Mouse (Mus musculus) embryo, embryonic 10 days (tissue): ENCODE results near the gene Gcnt1.
A peak's percentile ranks its signal among the peaks of the same experiment; 100 is the strongest.

Experiments used
- DNase-seq: peaks from one replicate; pipeline ENCODE4 v3.0.0-alpha.2; 2015; ENCODE audit warnings: low spot score

Gcnt1 gene

DNA sequence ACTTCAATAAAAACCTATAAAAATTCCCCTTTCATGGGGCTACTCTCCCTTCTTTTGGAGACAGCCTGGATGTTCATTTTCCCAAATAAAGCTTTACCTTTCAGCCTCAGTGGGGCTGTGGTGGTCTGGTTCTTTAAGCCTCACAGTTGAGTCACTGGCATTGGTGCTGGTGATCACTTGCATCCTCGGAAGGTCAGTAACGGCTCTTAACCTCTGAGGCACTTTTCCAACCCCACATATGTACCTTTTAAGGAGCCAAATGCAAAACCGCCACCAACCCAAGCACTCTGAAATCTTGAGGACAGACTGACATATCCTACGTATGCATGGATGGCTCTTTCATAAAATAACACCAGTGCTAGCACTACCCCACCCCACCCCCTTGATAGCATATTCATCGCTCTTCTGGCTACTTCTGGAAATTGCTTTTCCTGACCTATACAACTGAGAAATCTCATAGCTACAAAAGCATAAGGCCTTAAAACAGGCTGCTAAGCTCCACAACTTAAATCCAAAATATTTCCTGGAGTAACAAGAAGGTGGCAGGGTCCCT is 48.9 kb downstream of the Gcnt1 start:
- DNase-seq = peak; percentile 7

DNA sequence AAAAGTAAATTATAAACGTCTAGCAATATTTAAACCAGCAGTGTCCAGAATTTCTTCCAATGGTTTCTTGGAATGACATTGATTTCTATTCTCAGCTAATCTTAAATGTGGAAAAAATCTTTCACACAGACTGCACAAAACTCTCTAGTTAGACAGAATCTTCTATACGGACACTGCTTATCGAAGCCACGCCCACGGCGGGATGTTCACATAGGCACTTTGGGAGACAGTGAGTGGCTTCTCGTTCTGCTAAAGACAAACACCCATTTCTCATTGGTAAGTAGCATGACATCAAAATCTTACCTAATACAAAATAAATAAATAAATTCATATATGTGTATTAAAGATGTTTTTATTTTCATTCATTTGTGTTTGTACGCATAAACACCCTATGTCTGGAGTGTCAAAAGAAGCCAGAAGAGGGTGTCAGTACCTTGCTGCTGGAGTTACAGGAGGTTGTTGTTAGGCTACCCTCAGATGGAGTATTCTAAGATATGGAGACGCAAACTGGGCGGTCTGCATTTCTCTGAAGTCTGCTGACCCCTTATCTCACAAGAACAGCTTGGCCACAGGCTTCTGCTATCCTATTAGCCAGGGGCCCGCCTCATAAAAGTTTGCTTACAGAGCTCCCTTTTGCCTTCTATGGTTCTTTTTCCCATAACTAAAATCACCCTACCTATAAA is 49.5 kb downstream of the Gcnt1 start:
- DNase-seq = peak; percentile 28

DNA sequence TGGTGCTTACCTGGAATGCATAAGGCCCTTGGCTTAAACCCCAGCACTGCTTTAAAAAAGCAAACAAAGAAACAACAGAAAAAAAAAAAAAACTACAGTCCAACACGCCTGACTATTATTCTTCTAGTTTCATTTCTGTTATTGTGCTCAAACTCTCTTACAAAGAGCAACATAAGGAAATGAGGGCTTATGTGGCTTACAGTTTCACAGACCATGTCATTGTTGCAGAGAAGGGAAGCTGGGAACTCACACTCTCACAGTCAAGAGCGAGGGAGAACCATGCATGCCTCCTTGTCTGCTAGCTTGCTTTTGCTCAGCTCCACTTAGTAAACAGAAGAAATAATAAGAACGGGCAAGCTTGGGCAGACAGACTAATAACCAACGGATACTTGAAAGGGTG is 52.9 kb downstream of the Gcnt1 start:
- DNase-seq = no peak

DNA sequence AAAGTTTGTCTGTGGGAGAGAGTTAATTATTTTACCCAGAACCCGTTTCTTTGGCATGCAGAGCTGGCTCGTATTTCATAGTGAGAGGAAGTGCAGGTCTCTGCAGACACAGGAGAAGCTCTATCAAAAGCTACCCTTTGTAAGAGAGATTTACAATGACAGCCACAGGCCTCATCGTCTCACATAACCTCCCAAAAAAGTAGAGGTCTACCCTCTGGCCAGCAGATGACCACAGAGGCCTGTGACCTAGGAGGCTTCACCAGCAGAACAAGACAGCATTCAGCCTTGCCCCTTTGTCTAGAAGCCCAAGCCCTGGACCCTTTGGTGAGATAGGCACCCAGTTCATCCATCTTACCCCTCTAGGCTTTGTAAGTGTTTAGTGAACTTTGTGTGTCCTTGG is 53.9 kb downstream of the Gcnt1 start:
- no peak for DNase-seq

DNA sequence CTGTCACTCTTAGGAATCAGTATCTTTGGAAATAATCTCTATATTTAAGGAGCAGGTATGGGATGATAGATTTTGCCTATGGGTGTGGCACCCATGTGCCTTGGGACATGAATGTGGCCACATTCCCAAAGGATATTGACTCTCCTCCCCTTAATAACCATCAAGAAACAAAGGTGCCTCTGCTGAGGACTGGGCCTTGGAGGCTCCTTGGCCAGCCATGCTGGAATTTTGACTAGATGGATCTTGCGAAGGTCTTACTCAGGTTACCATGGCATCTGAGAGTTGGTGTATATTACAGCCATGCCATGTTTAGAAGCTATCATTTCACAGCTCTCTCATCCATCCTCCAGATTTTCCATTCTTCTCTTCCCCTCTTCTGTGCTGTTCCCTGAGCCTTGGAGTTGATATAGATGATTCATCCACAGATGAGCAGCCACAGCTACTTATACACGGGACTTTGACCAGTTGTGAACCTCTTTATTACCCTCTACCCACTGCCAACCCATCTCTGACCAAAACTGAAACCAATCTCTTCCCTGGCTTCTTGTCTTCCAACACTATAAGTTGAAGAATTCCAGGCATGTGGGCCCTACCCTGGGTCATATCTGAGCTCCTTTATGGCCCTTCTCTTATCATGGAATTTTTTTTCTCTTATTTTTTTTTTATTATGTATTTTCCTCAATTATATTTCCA is 56.2 kb downstream of the Gcnt1 start:
- DNase-seq = no peak

DNA sequence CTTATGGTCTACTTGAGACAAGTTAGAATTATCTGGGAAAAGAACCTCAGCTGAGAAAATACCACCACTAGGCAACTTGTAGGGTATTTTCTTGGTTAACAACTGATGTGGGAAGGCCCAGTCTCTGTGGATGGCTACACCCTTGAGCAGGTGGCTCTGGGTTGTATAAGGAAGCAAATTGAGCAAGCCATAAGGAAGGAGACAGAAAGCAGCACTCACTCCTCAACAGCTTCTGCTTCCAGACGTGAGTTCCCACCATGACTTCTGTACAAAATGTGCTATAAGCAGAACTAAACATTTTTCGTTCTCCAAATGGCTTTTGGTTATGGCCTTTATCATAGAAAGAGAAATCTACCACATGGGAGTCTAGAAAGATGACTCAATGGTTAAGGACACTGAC is 58.2 kb downstream of the Gcnt1 start:
- DNase-seq = no peak

DNA sequence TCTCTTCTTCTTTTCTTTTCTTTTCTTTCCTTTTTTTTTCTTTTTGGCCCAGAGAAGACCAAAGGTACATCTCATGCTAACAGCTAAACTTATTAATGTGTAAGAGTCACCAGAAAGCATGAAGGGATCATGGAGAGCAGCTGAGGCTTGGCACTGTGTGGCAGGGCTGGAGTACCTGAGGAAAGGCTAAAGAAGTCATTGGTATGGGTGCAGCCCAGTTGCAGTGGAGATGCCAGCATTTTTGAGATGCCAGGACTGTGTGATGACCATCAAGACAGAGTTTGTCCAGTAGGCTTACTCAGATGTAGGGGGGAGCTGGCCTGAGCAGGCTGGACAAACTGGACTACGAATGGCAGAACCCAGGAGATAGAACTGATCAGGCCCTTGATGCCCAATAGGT is 58.9 kb downstream of the Gcnt1 start:
- DNase-seq = no peak

DNA sequence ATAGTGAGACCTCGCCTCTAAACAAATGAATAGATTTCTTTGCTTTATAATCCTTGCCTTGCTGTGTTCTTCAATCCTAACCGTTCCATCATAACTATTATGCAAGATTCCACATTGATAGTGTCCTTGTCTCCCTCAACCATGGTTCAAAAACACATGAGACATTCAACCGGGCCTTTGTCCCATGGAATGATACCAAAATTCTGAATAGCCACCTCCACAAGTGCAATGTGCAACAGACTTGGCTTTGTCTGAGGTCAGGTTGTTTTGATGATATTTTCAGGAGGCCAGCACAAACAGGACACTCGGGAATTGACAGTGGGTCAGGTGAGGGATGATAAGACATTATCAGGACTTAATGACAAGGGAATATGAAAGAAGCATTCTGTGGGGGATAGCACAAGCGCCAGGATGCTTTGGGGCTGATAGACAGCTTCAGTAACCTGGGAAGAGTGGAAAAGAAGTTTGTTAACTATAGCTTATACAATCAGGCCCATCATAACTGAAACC is 59.9 kb downstream of the Gcnt1 start:
- DNase-seq = no peak

DNA sequence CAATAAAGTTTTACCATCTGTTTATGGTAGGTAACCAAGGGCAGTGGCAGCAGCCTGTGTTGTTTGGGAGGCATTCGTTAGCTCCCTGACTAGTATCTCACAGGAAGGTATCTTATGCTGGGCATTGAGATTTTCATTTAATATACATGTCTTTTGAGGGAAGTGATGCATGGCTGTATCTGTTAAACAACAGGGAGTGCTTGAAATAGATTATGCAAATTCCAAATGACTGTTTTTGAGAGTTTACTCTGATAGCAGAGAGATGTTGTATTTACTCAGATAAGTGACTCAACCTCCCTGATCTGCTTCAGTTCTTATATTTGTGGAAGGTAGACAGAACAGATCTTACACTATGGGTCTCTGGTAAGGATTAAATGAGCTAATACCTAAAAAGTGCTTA is 61.1 kb downstream of the Gcnt1 start:
- DNase-seq = no peak

DNA sequence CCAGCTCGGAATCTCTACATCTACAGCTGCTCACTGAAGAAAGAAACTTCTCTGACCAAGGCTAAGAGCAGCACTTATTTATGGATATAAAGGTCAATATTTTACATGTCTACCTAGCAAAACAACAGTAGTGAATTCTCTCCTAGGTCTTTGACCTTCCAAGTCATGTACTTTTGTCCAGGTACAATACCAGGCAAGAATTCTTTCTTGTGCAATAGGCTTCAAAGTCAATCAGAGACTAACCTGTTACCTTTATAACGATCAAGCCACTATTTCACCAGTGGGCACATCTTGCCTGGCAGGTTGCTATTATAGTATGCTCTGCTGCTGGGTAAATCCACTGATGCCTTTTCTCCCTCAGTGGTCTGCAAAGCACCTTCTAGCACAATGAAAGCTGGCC is 61.6 kb downstream of the Gcnt1 start:
- no peak for DNase-seq

DNA sequence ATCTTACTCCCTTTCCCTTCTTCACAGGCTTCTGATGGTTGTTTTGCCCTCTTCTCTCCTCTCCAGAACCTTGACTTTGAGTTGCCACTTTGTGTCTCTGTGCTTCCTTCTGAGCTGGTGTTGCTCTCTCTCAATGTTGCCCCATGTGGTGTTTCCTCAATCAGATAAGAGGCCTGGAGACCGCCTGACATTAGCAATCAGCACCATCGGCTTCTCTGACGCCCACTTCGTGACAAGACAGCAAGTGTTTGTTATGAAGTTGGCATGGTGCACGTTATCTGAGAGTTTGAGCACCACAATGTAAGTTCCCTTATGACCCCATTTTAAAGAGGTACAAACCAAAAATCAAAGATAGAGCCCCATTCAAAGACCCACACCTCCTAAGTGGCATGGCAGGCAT is 76.6 kb downstream of the Gcnt1 start:
- DNase-seq = no peak

DNA sequence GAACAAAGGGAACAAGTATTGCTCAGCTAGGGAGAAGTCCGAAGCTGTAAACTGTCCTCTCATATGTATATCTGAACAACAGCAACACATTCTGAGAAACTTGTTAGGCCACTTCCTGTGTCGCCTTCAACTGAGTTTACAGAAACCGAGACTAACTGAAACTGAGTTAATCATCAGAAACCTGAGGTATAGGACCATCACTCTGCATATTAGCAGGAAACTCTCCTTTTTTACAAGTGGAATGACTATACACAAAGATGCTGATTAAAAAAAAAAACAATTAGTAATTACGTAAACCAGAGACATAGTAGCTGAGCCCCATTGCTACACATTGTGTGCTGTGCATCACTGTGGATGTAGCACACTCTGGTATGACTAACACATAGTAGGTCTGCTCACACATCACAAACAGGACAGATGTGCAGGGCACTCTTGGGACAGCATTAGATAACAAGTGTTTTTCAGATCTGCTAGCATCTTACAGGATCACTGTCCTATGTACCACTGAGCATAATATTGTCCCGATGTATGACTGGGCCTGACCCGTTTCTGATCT is 77.4 kb downstream of the Gcnt1 start:
- DNase-seq = no peak

DNA sequence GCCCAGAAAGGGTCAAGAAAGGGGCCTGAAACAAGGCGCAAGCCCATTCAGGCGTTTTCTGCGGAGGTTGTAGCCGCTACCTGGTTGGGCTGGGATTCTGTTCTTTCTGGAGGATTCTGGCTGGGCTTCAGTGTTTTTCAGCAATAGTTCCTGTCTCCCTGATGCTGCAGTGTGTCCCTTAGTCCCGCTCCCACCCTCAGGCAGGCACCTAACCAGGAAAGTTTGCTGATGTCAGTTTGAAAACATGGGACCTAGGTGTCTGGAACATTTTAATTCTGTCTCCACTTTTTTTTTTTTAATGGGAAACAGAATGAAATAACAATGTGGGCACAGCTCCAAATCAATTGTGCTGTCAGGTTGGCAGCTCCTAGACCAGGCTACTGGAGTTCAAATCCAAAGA is 78.5 kb downstream of the Gcnt1 start:
- DNase-seq = no peak

DNA sequence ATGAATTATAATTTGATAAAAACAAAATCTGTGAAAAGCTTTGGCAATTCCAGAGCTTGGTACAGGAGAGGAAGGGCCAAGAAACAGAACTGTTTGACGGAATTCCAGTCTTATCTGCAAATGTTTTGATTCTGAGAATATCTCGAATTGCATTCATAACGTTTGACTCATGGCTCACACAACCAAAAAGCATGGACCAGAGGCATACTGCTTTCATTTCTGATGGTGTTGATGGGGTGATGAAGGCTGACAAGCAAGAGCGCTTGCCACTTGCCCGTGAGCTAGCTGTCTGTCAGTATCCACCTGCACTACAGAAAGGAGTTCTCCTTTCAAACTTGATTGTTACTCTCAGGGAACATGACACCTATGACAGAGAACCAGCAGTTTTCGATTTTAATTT is 83.1 kb downstream of the Gcnt1 start:
- DNase-seq = no peak

DNA sequence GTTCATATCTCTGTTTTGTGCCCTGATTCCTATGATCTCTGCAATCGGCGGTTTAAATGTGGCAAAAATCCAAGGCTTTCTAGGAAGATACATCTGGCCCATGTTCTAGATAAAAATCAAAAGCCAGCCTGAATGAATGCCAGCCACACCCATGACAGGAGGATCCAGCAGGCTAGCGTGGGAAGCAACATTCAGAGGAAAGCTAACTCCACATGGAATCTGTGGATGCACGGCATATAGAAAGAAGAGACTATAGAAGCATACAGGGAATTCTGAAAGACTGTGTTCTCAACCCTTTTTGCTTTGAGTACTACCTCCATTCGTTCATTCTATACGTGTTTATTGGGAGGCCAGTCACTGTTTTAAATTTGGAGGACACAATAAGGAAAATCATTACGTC is 86.6 kb downstream of the Gcnt1 start:
- DNase-seq = no peak

DNA sequence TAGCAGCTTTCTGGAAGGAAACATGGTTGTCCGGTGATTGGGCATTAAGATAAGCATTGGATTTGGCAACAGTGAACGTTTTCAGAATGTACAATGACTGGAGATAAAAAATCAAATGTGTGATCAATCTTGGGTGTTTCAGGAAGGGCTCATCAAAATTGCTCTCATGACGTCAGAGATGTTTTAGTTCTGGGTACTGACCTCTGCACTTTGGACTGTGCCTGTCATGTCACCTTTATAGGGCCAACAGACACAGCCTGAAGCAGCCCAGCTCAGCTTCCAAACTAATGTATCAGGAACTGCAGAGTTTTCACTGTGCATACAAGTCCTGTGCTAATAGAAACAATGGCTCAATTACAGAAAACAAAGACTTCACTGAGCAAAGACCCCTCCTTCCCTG is 89.3 kb downstream of the Gcnt1 start:
- no peak for DNase-seq

DNA sequence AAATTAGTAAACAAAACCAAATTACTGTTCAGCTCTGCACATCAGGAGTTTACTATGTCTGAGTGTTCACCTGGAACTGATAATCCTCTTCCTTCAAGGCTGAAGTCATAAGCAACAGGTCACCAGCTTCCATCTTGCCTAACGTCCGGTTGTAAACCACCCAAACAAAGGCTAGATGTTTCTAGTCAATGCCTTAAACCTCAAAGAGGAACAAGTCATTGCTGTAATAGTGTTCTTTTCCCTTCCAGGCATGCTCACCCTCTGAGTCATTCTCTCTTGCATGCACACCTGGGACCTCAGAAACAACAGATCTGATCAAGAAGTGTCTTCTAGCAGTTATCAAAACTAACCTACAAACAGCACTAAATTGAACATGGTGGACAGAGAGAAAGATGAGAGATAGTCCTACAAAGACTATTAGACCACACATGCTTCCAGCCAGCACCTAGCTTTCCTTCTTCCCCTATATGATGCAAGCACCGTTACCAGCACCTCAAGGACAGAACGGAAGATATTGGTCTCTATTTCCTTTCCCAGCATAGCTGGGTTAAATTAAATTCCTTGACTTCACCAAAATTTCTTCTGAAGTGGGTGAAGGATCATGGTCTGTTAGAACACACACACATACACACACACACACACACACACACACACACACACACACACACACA is 94.1 kb downstream of the Gcnt1 start:
- DNase-seq = no peak
